Mouse (Mus musculus) gastrocnemius, postnatal 14 days (tissue): ENCODE data around the gene Zfhx3. TPM values are rescaled to one million over a fixed set of nuclear protein-coding genes. Genes with fewer than 3 reads are reported as not detected.

ENCODE experiments used
- DNase-seq: peaks from one replicate; pipeline ENCODE4 v3.0.0; 2021; ENCODE audit warnings: mixed read lengths
- intact Hi-C: fragments of 180-260 bp; cut with DNase I; formaldehyde crosslinking; loops from one replicate; pipeline ENCODE4 v1.15.1; 2025; ENCODE audit warnings: low total_unique reads
- total RNA-seq, 2 experiments: library from RNA; stranded (reverse); gene quantifications; 2 replicates each; pipeline ENCODE4 v1.2.3; 2021

The Zfhx3 gene
- total RNA-seq, 2 experiments from 2014 or later = 9.7 to 10.8 TPM

- intact Hi-C loops = no loop called here
- no peak for DNase-seq
Measured at GRCm38 (mm10) chr8:108072853-108073252, 130.4 kb downstream of the Zfhx3 start.

- intact Hi-C loops = no loop called here
- DNase-seq = no peak
Measured at GRCm38 (mm10) chr8:108075176-108075575, 132.7 kb downstream of the Zfhx3 start.

DNA sequence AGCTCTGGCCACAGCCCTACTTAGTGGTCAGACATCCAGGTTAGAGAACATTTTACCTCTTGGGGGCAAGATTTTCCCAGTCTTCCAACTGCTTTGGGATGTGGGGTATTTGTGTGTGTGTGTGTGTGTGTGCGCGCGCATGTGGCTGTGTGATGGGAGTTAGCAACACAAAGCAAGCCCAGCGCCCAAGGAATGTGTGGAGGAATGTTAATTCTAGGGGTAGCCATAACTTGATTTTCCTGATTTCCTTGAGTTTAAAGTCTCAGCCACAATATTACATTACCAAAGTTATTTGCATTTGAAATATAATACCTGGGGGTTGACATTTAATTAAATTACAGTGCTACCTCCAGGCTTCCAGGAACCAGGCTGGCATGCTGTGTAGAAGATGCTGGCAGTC is 136.3 kb downstream of the Zfhx3 start:
- intact Hi-C loops = no loop called here
- DNase-seq = no peak

- no peak for DNase-seq
- intact Hi-C loops = no loop called here
Measured at GRCm38 (mm10) chr8:108086913-108087312, 144.5 kb downstream of the Zfhx3 start.

- no peak for DNase-seq
- intact Hi-C loops = no loop called here
Measured at GRCm38 (mm10) chr8:108089632-108090031, 147.2 kb downstream of the Zfhx3 start.

GRCm38 (mm10) chr8:108098598-108098997 is 156.2 kb downstream of the Zfhx3 start:
- intact Hi-C loops = no loop called here
- DNase-seq = no peak

DNA sequence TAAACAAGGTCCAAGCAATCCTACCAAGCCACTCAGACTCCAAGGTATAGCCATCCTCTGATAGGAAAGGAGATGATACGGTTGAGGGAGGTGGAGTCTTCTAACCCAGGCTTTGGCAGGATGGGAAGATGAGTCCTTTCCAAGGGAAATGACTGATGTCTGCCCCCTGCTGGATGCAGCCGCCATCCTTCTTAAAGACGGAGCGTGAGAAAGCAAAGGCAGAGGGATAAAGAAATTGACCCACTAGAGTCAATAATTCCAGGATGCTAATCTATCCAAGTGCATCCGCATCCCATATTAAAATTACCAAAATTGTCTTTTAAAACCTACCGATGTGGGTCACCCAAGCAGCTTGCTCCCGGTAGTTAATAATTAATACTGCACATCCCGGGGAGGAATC is 158.7 kb downstream of the Zfhx3 start:
- peak; percentile 36 for DNase-seq
- intact Hi-C loops = no loop called here

- no peak for DNase-seq
- intact Hi-C loops = no loop called here
Measured at GRCm38 (mm10) chr8:108101978-108102865, 159.8 kb downstream of the Zfhx3 start.

DNA sequence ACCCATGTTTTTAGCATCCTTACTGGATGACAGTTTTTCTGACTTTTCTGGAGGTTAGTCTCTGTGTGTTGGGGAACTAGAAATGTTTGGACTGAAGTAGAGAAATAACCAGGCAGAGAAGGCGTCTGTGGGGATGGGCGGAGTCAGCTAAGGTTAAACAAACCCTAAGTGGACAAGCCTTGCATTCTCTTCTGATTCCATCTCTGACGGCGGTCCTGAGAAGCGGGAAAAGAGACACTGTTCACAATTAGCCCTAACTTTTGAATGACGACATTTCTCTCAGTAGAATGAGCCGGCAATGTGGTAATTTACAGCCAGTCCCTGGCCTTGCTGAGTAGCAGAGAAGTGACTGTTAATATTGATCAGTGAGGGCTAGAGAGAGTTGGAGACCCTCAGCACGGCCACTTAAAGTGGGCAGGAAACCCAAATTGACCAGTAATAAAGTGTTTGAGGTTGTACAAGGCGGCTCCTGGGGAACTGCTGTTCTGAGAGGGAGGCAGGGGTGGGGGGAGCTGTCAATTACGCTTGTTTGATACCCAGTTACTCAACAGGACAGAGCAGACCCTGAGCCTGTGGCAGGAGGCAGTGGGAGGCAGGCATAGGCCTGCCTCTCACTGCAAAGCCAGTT is 162.1 kb downstream of the Zfhx3 start:
- no peak for DNase-seq
- intact Hi-C loops = no loop called here

GRCm38 (mm10) chr8:108125053-108125452 is 182.6 kb downstream of the Zfhx3 start:
- intact Hi-C loops = no loop called here
- DNase-seq = no peak

- no peak for DNase-seq
- intact Hi-C loops = no loop called here
Measured at GRCm38 (mm10) chr8:108125491-108125890, 183.0 kb downstream of the Zfhx3 start.

- no peak for DNase-seq
- intact Hi-C loops = no loop called here
Measured at GRCm38 (mm10) chr8:108146536-108146935, 204.1 kb downstream of the Zfhx3 start.

DNA sequence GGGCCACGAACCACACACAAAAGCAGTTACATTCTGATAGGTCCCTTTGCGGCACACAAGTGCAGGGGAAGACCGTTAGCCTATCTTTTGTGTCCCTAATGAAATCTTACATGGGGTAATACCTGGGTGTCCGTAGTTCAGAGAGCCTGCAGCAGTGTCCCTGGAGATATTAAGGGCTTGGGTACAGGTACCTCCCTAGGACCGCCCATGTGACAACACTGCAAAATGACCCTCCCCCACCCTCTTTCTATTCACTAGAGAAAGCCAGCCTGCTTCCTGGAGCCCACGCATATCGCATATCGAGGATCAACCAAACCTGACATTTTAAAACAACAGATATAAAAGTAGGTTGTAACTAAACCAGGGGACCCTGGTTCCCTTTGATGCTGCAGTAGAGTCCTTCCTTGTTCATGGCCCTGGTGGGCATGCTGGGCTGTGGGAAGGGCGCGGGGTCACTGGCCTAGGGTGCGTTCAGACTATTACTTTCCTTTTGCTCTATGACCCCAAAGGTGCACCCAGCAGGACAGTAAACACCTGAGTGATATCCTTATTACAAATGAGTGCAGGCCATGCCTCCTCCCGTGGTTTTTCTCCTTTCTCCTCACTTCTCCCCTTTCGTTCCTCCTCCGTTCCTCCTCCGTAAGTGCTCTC is 206.3 kb downstream of the Zfhx3 start:
- no peak for DNase-seq
- intact Hi-C loops = no loop called here

DNA sequence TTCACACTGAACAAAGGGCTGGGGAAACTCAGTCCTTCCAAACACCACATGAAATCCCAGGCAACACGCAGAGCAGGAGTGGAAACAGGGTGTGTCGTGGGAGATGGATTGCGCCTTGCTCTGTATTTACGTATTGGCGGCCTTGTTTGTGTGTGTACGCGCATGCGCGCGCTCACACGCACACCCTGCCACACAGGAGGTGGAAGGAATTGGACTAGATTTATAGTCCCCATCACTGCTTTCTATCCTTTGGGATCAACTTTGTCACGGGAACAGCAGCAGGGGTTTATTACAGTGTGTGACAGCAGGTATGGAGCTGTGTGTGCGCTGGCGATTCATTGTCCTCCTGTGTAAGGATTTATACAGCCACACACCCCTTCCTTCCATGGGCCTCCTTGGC is 228.4 kb downstream of the Zfhx3 start:
- intact Hi-C loops = no loop called here
- DNase-seq = no peak

DNA sequence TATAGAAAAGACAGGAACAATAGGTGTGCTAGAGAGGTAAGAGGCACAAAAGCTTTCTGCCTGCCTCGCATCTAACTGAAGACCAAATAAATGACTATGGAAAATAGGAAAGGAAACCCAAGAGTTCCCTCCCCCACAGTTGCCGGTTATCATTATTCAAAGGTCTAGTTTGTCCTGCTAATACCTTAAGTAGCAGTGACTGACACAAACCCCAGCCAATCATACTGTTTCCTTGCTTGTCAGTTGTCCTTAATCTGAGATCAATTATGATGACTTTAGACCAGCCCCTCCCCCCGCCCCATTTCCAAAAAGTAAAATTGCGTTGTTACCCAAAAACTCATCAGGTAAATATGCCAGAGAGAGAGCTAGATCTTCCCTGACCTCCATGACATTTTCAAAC is 240.9 kb downstream of the Zfhx3 start:
- intact Hi-C loops = no loop called here
- DNase-seq = no peak

- DNase-seq = no peak
- intact Hi-C loops = no loop called here
Measured at GRCm38 (mm10) chr8:108183948-108184347, 241.5 kb downstream of the Zfhx3 start.

GRCm38 (mm10) chr8:108186289-108186688 is 243.8 kb downstream of the Zfhx3 start:
- intact Hi-C loops = no loop called here

GRCm38 (mm10) chr8:108188044-108188443 is 245.6 kb downstream of the Zfhx3 start:
- intact Hi-C loops = no loop called here
- DNase-seq = no peak

More at GRCm38 (mm10) chr8:108186289-108186688, 243.8 kb downstream of the Zfhx3 start:
- DNase-seq = no peak

GRCm38 (mm10) chr8:108194571-108194970 is 252.1 kb downstream of the Zfhx3 start:
- no peak for DNase-seq
- intact Hi-C loops = no loop called here

- intact Hi-C loops = no loop called here
Measured at GRCm38 (mm10) chr8:108215026-108215425, 272.6 kb downstream of the Zfhx3 start.

More at GRCm38 (mm10) chr8:108215026-108215425, 272.6 kb downstream of the Zfhx3 start:
- no peak for DNase-seq
